Mouse (Mus musculus): ENCODE data around the gene Rpusd4. TPM values are rescaled to one million over a fixed set of nuclear protein-coding genes. Genes with fewer than 3 reads are reported as not detected.

The Rpusd4 gene
- total RNA-seq, 1 experiment from 2014 or later, result 12.7 TPM

- no peak for ATAC-seq (replicated peaks; ENCODE audit: insufficient number of reproducible peaks, low FRiP score, low TSS enrichment, poor library complexity, severe bottlenecking)
These were observed 15.9 kb downstream of the Rpusd4 start for GRCm38 (mm10) chr9:35283415-35284069.

GRCm38 (mm10) chr9:35284351-35284750 is 16.7 kb downstream of the Rpusd4 start:
- no peak for ATAC-seq (replicated peaks; ENCODE audit: insufficient number of reproducible peaks, low FRiP score, low TSS enrichment, poor library complexity, severe bottlenecking)

- ATAC-seq (replicated peaks; ENCODE audit: insufficient number of reproducible peaks, low FRiP score, low TSS enrichment, poor library complexity, severe bottlenecking), result no peak
These were observed 18.7 kb downstream of the Rpusd4 start for GRCm38 (mm10) chr9:35286351-35286750.

GRCm38 (mm10) chr9:35289992-35290391 is 22.3 kb downstream of the Rpusd4 start:
- ATAC-seq (replicated peaks; ENCODE audit: insufficient number of reproducible peaks, low FRiP score, low TSS enrichment, poor library complexity, severe bottlenecking), result no peak

GRCm38 (mm10) chr9:35290417-35290816 is 22.8 kb downstream of the Rpusd4 start:
- ATAC-seq (replicated peaks; ENCODE audit: insufficient number of reproducible peaks, low FRiP score, low TSS enrichment, poor library complexity, severe bottlenecking), result no peak

- no peak for ATAC-seq (replicated peaks; ENCODE audit: insufficient number of reproducible peaks, low FRiP score, low TSS enrichment, poor library complexity, severe bottlenecking)
These were observed 23.3 kb downstream of the Rpusd4 start for GRCm38 (mm10) chr9:35290916-35291315.

GRCm38 (mm10) chr9:35293465-35293864 is 25.8 kb downstream of the Rpusd4 start:
- ATAC-seq (replicated peaks; ENCODE audit: insufficient number of reproducible peaks, low FRiP score, low TSS enrichment, poor library complexity, severe bottlenecking), result no peak

- no peak for ATAC-seq (replicated peaks; ENCODE audit: insufficient number of reproducible peaks, low FRiP score, low TSS enrichment, poor library complexity, severe bottlenecking)
These were observed 30.1 kb downstream of the Rpusd4 start for GRCm38 (mm10) chr9:35297791-35298190.

- ATAC-seq (replicated peaks; ENCODE audit: insufficient number of reproducible peaks, low FRiP score, low TSS enrichment, poor library complexity, severe bottlenecking), result no peak
These were observed 34.5 kb downstream of the Rpusd4 start for GRCm38 (mm10) chr9:35302172-35302571.

- no peak for ATAC-seq (replicated peaks; ENCODE audit: insufficient number of reproducible peaks, low FRiP score, low TSS enrichment, poor library complexity, severe bottlenecking)
These were observed 39.8 kb downstream of the Rpusd4 start for GRCm38 (mm10) chr9:35307461-35307860.

- no peak for ATAC-seq (replicated peaks; ENCODE audit: insufficient number of reproducible peaks, low FRiP score, low TSS enrichment, poor library complexity, severe bottlenecking)
These were observed 42.7 kb downstream of the Rpusd4 start for GRCm38 (mm10) chr9:35310377-35310776.

- ATAC-seq (replicated peaks; ENCODE audit: insufficient number of reproducible peaks, low FRiP score, low TSS enrichment, poor library complexity, severe bottlenecking), result no peak
These were observed 44.9 kb downstream of the Rpusd4 start for GRCm38 (mm10) chr9:35312516-35312915.

GRCm38 (mm10) chr9:35313601-35314000 is 45.9 kb downstream of the Rpusd4 start:
- ATAC-seq (replicated peaks; ENCODE audit: insufficient number of reproducible peaks, low FRiP score, low TSS enrichment, poor library complexity, severe bottlenecking), result no peak

GRCm38 (mm10) chr9:35314254-35314653 is 46.6 kb downstream of the Rpusd4 start:
- no peak for ATAC-seq (replicated peaks; ENCODE audit: insufficient number of reproducible peaks, low FRiP score, low TSS enrichment, poor library complexity, severe bottlenecking)

- ATAC-seq (replicated peaks; ENCODE audit: insufficient number of reproducible peaks, low FRiP score, low TSS enrichment, poor library complexity, severe bottlenecking), result no peak
These were observed 49.1 kb downstream of the Rpusd4 start for GRCm38 (mm10) chr9:35316771-35317211.

GRCm38 (mm10) chr9:35317233-35317980 is 49.7 kb downstream of the Rpusd4 start:
- ATAC-seq (replicated peaks; ENCODE audit: insufficient number of reproducible peaks, low FRiP score, low TSS enrichment, poor library complexity, severe bottlenecking), result no peak

- ATAC-seq (replicated peaks; ENCODE audit: insufficient number of reproducible peaks, low FRiP score, low TSS enrichment, poor library complexity, severe bottlenecking), result no peak
These were observed 51.0 kb downstream of the Rpusd4 start for GRCm38 (mm10) chr9:35318537-35319172.

GRCm38 (mm10) chr9:35320288-35320687 is 52.6 kb downstream of the Rpusd4 start:
- ATAC-seq (replicated peaks; ENCODE audit: insufficient number of reproducible peaks, low FRiP score, low TSS enrichment, poor library complexity, severe bottlenecking), result no peak

GRCm38 (mm10) chr9:35323974-35324373 is 56.3 kb downstream of the Rpusd4 start:
- no peak for ATAC-seq (replicated peaks; ENCODE audit: insufficient number of reproducible peaks, low FRiP score, low TSS enrichment, poor library complexity, severe bottlenecking)

GRCm38 (mm10) chr9:35324571-35324970 is 56.9 kb downstream of the Rpusd4 start:
- no peak for ATAC-seq (replicated peaks; ENCODE audit: insufficient number of reproducible peaks, low FRiP score, low TSS enrichment, poor library complexity, severe bottlenecking)
